Mouse (Mus musculus) heart, embryonic 14.5 days (tissue): Measurements from ENCODE around the gene Thoc6. TPM values are rescaled to one million over a fixed set of nuclear protein-coding genes. Genes with fewer than 3 reads are reported as not detected.

Experiments
- ATAC-seq: fragments of 200-750 bp; cut with Nextera tagmentation; 2 replicates; pipeline ENCODE4 v1.8.0; 2017; ENCODE audit warnings: low read depth, moderate TSS enrichment; ENCODE audit not compliant: insufficient number of reproducible peaks, insufficient read depth, low FRiP score
- H3K27ac ChIP-seq, 2 experiments: fragments of 200-500 bp in 1 of 2; fragments of 300-500 bp in 1 of 2; sonication (generic) in 1 of 2; replicated peaks in 1 of 2; 2 replicates each; pipeline ENCODE4 v1.5.1; 2012 to 2014; ENCODE audit warnings: low read depth in 2 of 2, low read length in 2 of 2, control low read depth in 1 of 2, mild to moderate bottlenecking in 1 of 2, mixed read lengths in 1 of 2; ENCODE audit not compliant: control insufficient read depth in 1 of 2, insufficient read depth in 1 of 2
- H3K27me3 ChIP-seq: fragments of 300-500 bp; sonication (generic); 2 replicates; pipeline ENCODE4 v1.6.1; 2014; ENCODE audit warnings: mild to moderate bottlenecking, low read length, control low read depth; ENCODE audit not compliant: control insufficient read depth, insufficient read depth
- H3K36me3 ChIP-seq: fragments of 300-500 bp; sonication (generic); 2 replicates; pipeline ENCODE4 v1.6.1; 2014; ENCODE audit warnings: mild to moderate bottlenecking, control low read depth, low read length, mixed read lengths; ENCODE audit not compliant: control insufficient read depth, insufficient read depth
- H3K4me1 ChIP-seq, 2 experiments: fragments of 200-500 bp in 1 of 2; fragments of 300-500 bp in 1 of 2; sonication (generic) in 1 of 2; 2 replicates each; pipeline ENCODE4 v1.6.1; 2012 to 2014; ENCODE audit warnings: low read length in 2 of 2, control low read depth in 1 of 2, mixed read lengths in 1 of 2; ENCODE audit not compliant: control insufficient read depth in 2 of 2, insufficient read depth in 2 of 2
- H3K4me2 ChIP-seq: fragments of 300-500 bp; sonication (generic); 2 replicates; pipeline ENCODE4 v1.6.1; 2014; ENCODE audit warnings: mild to moderate bottlenecking, low read length
- H3K4me3 ChIP-seq, 2 experiments: fragments of 200-500 bp in 1 of 2; fragments of 300-500 bp in 1 of 2; sonication (generic) in 1 of 2; 2 replicates each; pipeline ENCODE4 v1.5.1; 2012 to 2014; ENCODE audit warnings: low read length in 2 of 2, mild to moderate bottlenecking in 2 of 2, control low read depth in 1 of 2, low read depth in 1 of 2, moderate library complexity in 1 of 2; ENCODE audit not compliant: control insufficient read depth in 1 of 2, insufficient read depth in 1 of 2
- H3K9ac ChIP-seq: fragments of 300-500 bp; sonication (generic); 2 replicates; pipeline ENCODE4 v1.6.1; 2014; ENCODE audit warnings: mild to moderate bottlenecking, low read length
- H3K9me3 ChIP-seq: fragments of 300-500 bp; sonication (generic); 2 replicates; pipeline ENCODE4 v1.6.1; 2016; ENCODE audit warnings: low read length, control low read depth; ENCODE audit not compliant: control insufficient read depth
- WGBS: fragments of 180-500 bp; shearing (Covaris S2); extraction: QIAGEN DNeasy Blood & Tissue Kit; methylation state at CpG from one replicate; pipeline ENCODE4 v1.1.7; 2014; 5-methylcytosine and 5-hydroxymethylcytosine counted together
- polyA plus RNA-seq: library from polyadenylated mRNA; unstranded; fragments of >200 nt; fragmentation: Nextera tagmentation; extraction: Ambion mirVana; gene quantifications from 2 replicates; pipeline ENCODE4 v1.2.1, GENCODE M21; 2014

The Thoc6 gene
- polyA plus RNA-seq, 1 experiment from 2014 or later: 35.0 TPM

GRCm38 (mm10) chr17:23627813-23628212 lies 45.9 kb downstream of the Thoc6 start:
- no peak overlapping the region for H3K27ac ChIP-seq
- H3K4me2 ChIP-seq: no peak overlapping the region
- no peaks in the 10 kb centered on the region for H3K36me3 ChIP-seq
- H3K4me3 ChIP-seq: no peak overlapping the region
- no peaks in the 10 kb centered on the region for H3K9me3 ChIP-seq
- peaks cover 16% of the 10 kb centered on the region; the same call in 1 of the 2 replicates for H3K27me3 ChIP-seq
- no peaks in the 10 kb centered on the region for H3K4me1 ChIP-seq
- no peak overlapping the region for H3K9ac ChIP-seq
- no peak for ATAC-seq
- WGBS: 29% methylated on average over 7 of the region's 7 CpGs

GRCm38 (mm10) chr17:23620351-23620750 lies 53.3 kb downstream of the Thoc6 start:
- WGBS: 33% methylated on average over 7 of the region's 7 CpGs
- no peak overlapping the region for H3K4me2 ChIP-seq
- H3K9me3 ChIP-seq: no peaks in the 10 kb centered on the region
- no peaks in the 10 kb centered on the region for H3K36me3 ChIP-seq
- peaks cover 21% of the 10 kb centered on the region for H3K27me3 ChIP-seq
- no peak overlapping the region for H3K4me3 ChIP-seq
- no peak overlapping the region for H3K27ac ChIP-seq
- ATAC-seq: no peak
- no peak overlapping the region for H3K9ac ChIP-seq
- no peaks in the 10 kb centered on the region for H3K4me1 ChIP-seq

Other genes starting within 250 kb of the Thoc6 start
- not detected in 2 replicates for gene Vmn2r117, start 194.2 kb downstream of the Thoc6 start, polyA plus RNA-seq
- 13.8 and 14.0 TPM in 2 replicates for gene Zfp213, start 109.6 kb downstream of the Thoc6 start, polyA plus RNA-seq
- gene Zfp13, start 74.4 kb downstream of the Thoc6 start, polyA plus RNA-seq: 7.0 and 8.9 TPM in 2 replicates
- not detected in 2 replicates for gene Zscan10, start 73.0 kb downstream of the Thoc6 start, polyA plus RNA-seq
- gene Mmp25, start 28.6 kb downstream of the Thoc6 start, polyA plus RNA-seq: 0.26 and 0.70 TPM in 2 replicates
- 0.15 and 0.16 TPM in 2 replicates for gene Bicdl2, start 13.4 kb downstream of the Thoc6 start, polyA plus RNA-seq
- 403 and 405 TPM in 2 replicates for gene Hcfc1r1, start 286 bp downstream of the Thoc6 start, polyA plus RNA-seq
- gene Tnfrsf12a, start 3.6 kb upstream of the Thoc6 start, polyA plus RNA-seq: 107 and 114 TPM in 2 replicates
- 0.42 TPM in 1 of 2 replicates, not detected in the other for gene Cldn6, start 5.4 kb upstream of the Thoc6 start, polyA plus RNA-seq
- 0.14 TPM in 1 of 2 replicates, not detected in the other for gene Cldn9, start 10.1 kb upstream of the Thoc6 start, polyA plus RNA-seq
- not detected in 2 replicates for gene 1520401A03Rik, start 48.9 kb upstream of the Thoc6 start, polyA plus RNA-seq
- gene Pkmyt1, start 52.5 kb upstream of the Thoc6 start, polyA plus RNA-seq: 27.2 and 28.1 TPM in 2 replicates
- gene Paqr4, start 67.0 kb upstream of the Thoc6 start, polyA plus RNA-seq: 10.6 and 12.7 TPM in 2 replicates
- not detected in 2 replicates for gene Kremen2, start 72.0 kb upstream of the Thoc6 start, polyA plus RNA-seq
- 42.4 TPM in 2 replicates for gene Flywch1, start 97.7 kb upstream of the Thoc6 start, polyA plus RNA-seq
- 4.4 and 5.1 TPM in 2 replicates for gene Flywch2, start 112.2 kb upstream of the Thoc6 start, polyA plus RNA-seq
- gene Srrm2, start 116.7 kb upstream of the Thoc6 start, polyA plus RNA-seq: 300 and 318 TPM in 2 replicates
- gene Elob, start 155.3 kb upstream of the Thoc6 start, polyA plus RNA-seq: 950 and 1,075 TPM in 2 replicates
- not detected in 2 replicates for gene Prss33, start 162.2 kb upstream of the Thoc6 start, polyA plus RNA-seq
- not detected in 2 replicates for gene Prss32, start 170.0 kb upstream of the Thoc6 start, polyA plus RNA-seq
- gene Prss41, start 170.3 kb upstream of the Thoc6 start, polyA plus RNA-seq: not detected in 2 replicates
- not detected in 2 replicates for gene Prss21, start 194.2 kb upstream of the Thoc6 start, polyA plus RNA-seq
- gene Dcpp1, start 207.0 kb upstream of the Thoc6 start, polyA plus RNA-seq: not detected in 2 replicates
- not detected in 2 replicates for gene Dcpp2, start 207.0 kb upstream of the Thoc6 start, polyA plus RNA-seq
- gene Dcpp3, start 243.6 kb upstream of the Thoc6 start, polyA plus RNA-seq: 0.36 and 0.54 TPM in 2 replicates